Mouse (Mus musculus) bone marrow macrophage, adult 2 months (primary cell): ENCODE results near the gene Eif2b5. TPM values are rescaled to one million over a fixed set of nuclear protein-coding genes. Genes with fewer than 3 reads are reported as not detected.
"Not testable (repeated sequence)": the region's sequence is repeated elsewhere in the genome, so short reads cannot be mapped to it uniquely, and the experiment has no call there.

Source experiments
- H3K27ac ChIP-seq: 2 replicates; pipeline ENCODE4 v1.5.1; 2012; ENCODE audit warnings: low read depth, low read length; ENCODE audit not compliant: insufficient read depth
- H3K4me1 ChIP-seq: 2 replicates; pipeline ENCODE4 v1.6.1; 2012; ENCODE audit warnings: low read length; ENCODE audit not compliant: control insufficient read depth, insufficient read depth
- H3K4me3 ChIP-seq: 2 replicates; pipeline ENCODE4 v1.5.1; 2012; ENCODE audit warnings: mild to moderate bottlenecking, low read length, moderate library complexity; ENCODE audit not compliant: insufficient read depth
- CTCF ChIP-seq: IDR thresholded peaks from 2 replicates; pipeline ENCODE4 v1.5.1; 2012; ENCODE audit warnings: low read depth, mild to moderate bottlenecking, low read length, moderate library complexity
- POLR2A ChIP-seq: IDR thresholded peaks from 2 replicates; pipeline ENCODE4 v1.6.1; 2012; ENCODE audit warnings: mild to moderate bottlenecking, low read depth, low read length, borderline replicate concordance
- polyA plus RNA-seq: library from polyadenylated mRNA; stranded (reverse); fragments of >200 nt; gene quantifications from 2 replicates; pipeline ENCODE4 v1.2.4, GENCODE M21; 2012; ENCODE audit not compliant: missing spikeins, insufficient read depth, insufficient read length

Eif2b5 gene
- polyA plus RNA-seq, 1 experiment = 23.9 TPM

GRCm38 (mm10) chr16:20488151-20488550 lies 10.5 kb upstream of the Eif2b5 start:
- no peak for TF ChIP-seq POLR2A
- no peak for TF ChIP-seq CTCF
- Histone ChIP-seq H3K4me3 (no peak overlapping the region), H3K27ac (no peak overlapping the region), H3K4me1 (no peaks in the 10 kb centered on the region)

- not testable (repeated sequence) for H3K27ac ChIP-seq, H3K4me1 ChIP-seq, H3K4me3 ChIP-seq
These were observed 9.9 kb upstream of the Eif2b5 start for GRCm38 (mm10) chr16:20488751-20489150.

- no peak overlapping the region for H3K4me3 ChIP-seq
- H3K27ac ChIP-seq = no peak overlapping the region
- H3K4me1 ChIP-seq = peaks cover 3% of the 10 kb centered on the region; the same call in 1 of the 2 replicates
- TF ChIP-seq CTCF (no peak), POLR2A (no peak)
These were observed 9.4 kb upstream of the Eif2b5 start for GRCm38 (mm10) chr16:20489233-20489632.

GRCm38 (mm10) chr16:20490581-20490980 lies 8.0 kb upstream of the Eif2b5 start:
- TF ChIP-seq CTCF (no peak), POLR2A (no peak)
- H3K4me3 ChIP-seq = no peak overlapping the region
- peaks cover 3% of the 10 kb centered on the region; the same call in 1 of the 2 replicates for H3K4me1 ChIP-seq
- H3K27ac ChIP-seq = no peak overlapping the region

GRCm38 (mm10) chr16:20491301-20491700 lies 7.3 kb upstream of the Eif2b5 start:
- no peak overlapping the region for H3K27ac ChIP-seq
- TF ChIP-seq POLR2A = no peak
- no peak for TF ChIP-seq CTCF
- no peak overlapping the region for H3K4me3 ChIP-seq
- H3K4me1 ChIP-seq = peaks cover 3% of the 10 kb centered on the region; the same call in 1 of the 2 replicates

- no peak for TF ChIP-seq CTCF
- TF ChIP-seq POLR2A = no peak
- Histone ChIP-seq H3K27ac (no peak overlapping the region), H3K4me3 (no peak overlapping the region), H3K4me1 (peaks cover 11% of the 10 kb centered on the region; the same call in 1 of the 2 replicates)
These were observed 5.2 kb upstream of the Eif2b5 start for GRCm38 (mm10) chr16:20493452-20493851.

GRCm38 (mm10) chr16:20496671-20497600 lies 1.7 kb upstream of the Eif2b5 start:
- no peak overlapping the region for H3K27ac ChIP-seq
- TF ChIP-seq CTCF (no peak), POLR2A (no peak)
- H3K4me3 ChIP-seq = no peak overlapping the region
- H3K4me1 ChIP-seq = peaks cover 11% of the 10 kb centered on the region; the same call in 1 of the 2 replicates

- no peak for TF ChIP-seq POLR2A
- no peak for TF ChIP-seq CTCF
- Histone ChIP-seq H3K27ac (no peak overlapping the region), H3K4me3 (peak overlapping the region; percentile 90), H3K4me1 (peaks cover 11% of the 10 kb centered on the region; the same call in 1 of the 2 replicates)
These were observed 489 bp upstream of the Eif2b5 start for GRCm38 (mm10) chr16:20497980-20498676.

GRCm38 (mm10) chr16:20506000-20506399 lies 7.4 kb downstream of the Eif2b5 start:
- TF ChIP-seq POLR2A (no peak), CTCF (no peak)
- Histone ChIP-seq H3K27ac (no peak overlapping the region), H3K4me1 (no peaks in the 10 kb centered on the region), H3K4me3 (no peak overlapping the region)

GRCm38 (mm10) chr16:20509349-20509748 lies 10.7 kb downstream of the Eif2b5 start:
- no peak overlapping the region for H3K27ac ChIP-seq
- peaks cover 2% of the 10 kb centered on the region; the same call in 1 of the 2 replicates for H3K4me1 ChIP-seq
- H3K4me3 ChIP-seq = no peak overlapping the region
- TF ChIP-seq CTCF (no peak), POLR2A (no peak)
